Mouse (Mus musculus) thymus, postnatal 0 days (tissue): Measurements from ENCODE around the gene Pex3. TPM values are rescaled to one million over a fixed set of nuclear protein-coding genes. Genes with fewer than 3 reads are reported as not detected.

Experiments
- DNase-seq: peaks from one replicate; pipeline ENCODE4 v3.0.0-alpha.2; 2015; ENCODE audit warnings: low spot score
- polyA plus RNA-seq: library from polyadenylated mRNA; unstranded; fragments of >200 nt; fragmentation: Nextera tagmentation; extraction: Ambion mirVana; gene quantifications from 2 replicates; pipeline ENCODE4 v1.2.1, GENCODE M21; 2015

Gene Pex3
- 24.0 and 24.6 TPM in 2 replicates for polyA plus RNA-seq

DNA sequence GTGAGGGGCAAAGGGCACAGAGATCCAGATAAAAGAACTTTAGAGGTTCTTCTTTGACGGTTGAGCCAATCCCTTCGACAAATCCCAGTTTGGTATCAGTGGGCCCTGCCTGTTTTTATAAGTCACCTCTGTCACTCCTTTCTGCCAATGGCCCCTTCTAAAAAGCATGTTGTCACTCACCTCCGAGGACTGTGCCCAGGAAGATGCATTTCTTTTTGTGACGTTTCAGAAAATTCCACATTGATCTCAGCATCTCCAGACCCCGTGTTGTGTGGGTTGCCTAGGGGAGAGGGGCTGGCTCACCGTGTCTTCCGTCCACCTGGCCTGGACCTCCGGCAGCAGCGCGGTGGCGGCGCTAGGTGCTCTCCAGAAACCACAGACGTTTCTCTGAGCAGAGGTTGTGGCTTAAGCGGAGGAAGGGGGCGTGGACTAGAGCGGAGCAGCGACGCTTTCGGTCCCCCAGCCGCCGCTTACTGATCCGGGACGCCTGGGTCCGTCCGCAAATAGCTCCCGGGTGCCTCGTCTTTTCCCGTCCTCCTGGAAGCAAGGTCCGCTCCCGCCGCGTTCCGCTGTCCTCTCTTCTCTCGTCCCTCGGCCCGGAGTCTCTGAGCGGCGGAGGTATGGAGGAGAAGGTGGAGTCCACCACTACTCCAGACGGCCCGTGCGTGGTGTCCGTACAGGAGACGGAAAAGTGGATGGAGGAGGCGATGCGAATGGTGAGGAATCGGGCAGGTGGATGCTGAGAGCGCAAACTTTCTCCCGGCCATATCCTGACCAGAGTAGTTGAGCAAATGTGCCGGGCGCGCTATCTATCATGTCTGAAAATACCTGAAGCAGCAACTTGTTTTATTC is at the start of gene Pex3, which contains the start of gene Adat2:
Gene Pex3 (minus strand): TSS at position 497 of the 852 bp plus-strand sequence.
Gene Adat2 (plus strand): TSS at position 249 of the 852 bp plus-strand sequence.
- DNase-seq: peak; percentile 92

GRCm38 (mm10) chr10:13600926-13601325 is 48.0 kb upstream of the Pex3 start:
- no peak for DNase-seq

DNA sequence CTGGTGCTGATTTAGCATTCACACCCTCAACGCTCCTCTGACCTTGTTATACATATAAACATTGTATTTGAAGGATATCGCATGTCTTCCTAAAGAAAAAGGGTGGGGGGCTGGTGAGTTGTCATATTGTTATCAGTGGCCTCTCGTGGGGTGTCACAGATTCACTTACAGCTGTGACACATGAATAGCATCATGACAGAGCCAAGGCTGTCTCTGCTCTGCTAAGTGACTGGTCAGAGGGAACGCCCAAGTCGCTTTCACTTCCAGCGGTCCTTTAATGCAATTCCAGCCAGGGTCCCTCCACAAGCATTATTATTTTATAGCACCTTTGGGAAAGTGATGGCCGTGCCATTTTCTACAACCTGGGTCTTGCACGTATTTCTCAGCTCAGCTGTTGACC is 44.5 kb upstream of the Pex3 start:
- no peak for DNase-seq

DNA sequence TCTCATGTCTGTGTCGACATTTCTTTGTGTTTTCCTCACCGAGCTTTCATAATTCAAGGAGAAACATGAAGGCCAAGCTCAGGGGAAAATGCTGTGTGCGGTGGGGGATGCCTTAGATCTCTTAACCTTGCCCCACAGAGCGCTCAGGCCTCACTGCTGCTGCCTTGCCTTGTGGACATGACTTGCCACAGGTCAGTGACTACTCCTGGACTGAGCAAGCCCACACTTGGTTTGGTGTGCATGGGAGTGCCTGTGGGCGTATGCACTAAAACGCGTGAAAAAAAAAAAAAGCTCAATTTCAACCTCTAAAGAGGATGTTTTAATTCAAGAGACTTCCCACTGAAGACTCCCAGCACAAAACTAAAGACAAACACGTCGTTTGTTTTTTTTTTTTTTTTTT is 43.9 kb upstream of the Pex3 start:
- DNase-seq: no peak

DNA sequence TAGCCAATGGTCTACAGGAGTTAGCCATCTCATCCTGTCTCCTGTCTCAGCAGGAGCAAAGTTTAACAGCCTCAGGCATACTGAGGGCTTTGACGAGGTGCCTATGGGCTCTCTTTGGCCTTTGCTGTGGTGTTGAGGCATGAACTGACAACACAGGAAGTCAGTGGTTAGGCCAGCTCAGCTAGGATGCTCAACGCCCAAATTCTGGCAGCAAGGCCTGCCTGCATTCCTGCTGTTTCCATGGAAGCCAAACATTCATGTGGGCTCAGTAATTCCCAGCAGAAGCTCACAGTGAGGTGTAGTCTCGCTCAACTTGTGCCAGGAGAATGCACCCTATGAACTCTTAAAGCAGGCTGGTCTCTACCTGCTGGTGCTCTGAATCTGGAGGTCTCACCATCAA is 43.1 kb upstream of the Pex3 start:
- no peak for DNase-seq

GRCm38 (mm10) chr10:13593529-13593928 is 40.6 kb upstream of the Pex3 start:
- no peak for DNase-seq

GRCm38 (mm10) chr10:13592196-13592595 is 39.3 kb upstream of the Pex3 start:
- DNase-seq: no peak

- no peak for DNase-seq
Observed at GRCm38 (mm10) chr10:13587914-13588313, 35.0 kb upstream of the Pex3 start.

DNA sequence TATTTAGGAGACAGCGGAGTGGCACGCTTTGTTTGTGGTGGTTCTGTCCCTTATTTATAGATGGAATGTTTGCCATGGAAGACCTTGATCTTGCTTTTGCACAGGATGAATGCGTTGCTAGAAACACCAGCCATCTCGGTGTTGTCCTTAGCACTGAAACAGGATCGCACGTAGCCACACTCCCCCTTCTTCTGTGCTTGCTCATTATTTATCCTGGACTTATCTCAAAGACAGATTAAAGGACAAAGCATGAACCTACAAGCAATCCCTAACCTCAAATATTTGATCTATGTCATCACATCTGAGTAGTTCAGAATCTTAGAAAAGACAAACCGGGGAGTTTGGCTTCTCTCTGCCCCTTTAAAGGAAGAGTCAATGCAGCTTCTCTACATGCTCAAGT is 24.2 kb upstream of the Pex3 start:
- no peak for DNase-seq

DNA sequence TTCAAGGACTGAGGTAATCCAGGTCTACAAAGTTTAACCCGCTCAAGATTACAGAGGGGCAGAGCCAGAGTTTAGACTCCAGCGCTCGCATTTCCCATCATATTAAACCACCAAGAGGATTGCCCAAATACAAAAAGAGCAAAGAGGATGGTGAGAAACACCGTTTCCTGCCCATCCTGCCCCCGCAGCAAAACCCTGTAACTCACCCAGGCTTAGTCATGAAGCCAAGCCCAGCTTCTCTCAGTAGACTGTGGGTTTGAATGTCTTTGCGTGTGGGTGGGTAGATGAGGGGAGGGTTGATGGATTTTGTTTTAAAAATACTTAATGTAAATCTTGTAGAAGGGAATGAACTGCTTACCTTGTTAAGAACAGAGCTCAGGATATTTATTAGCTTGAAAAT is 19.5 kb upstream of the Pex3 start:
- no peak for DNase-seq

DNA sequence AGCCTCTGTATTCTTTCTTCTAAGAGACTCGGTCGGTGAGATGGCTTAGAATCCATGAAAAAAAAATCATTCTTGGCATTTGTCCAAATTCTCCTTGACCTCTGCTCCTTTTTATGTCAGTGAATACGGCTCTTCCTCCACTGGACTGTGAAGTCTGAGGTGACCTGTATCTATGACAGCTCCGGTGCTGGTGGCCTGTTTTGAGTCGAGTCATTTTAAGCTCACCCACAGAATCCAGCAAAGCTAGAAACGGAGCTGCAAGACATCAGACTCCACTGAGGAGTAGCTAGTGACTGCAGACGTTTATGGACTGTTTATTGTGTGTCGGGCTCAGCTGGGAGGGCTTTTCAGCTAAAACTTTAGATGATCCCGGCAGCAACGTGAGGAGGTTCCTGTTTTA is 19.1 kb upstream of the Pex3 start:
- no peak for DNase-seq

- DNase-seq: no peak
Observed at GRCm38 (mm10) chr10:13570697-13571538, 18.0 kb upstream of the Pex3 start.

DNA sequence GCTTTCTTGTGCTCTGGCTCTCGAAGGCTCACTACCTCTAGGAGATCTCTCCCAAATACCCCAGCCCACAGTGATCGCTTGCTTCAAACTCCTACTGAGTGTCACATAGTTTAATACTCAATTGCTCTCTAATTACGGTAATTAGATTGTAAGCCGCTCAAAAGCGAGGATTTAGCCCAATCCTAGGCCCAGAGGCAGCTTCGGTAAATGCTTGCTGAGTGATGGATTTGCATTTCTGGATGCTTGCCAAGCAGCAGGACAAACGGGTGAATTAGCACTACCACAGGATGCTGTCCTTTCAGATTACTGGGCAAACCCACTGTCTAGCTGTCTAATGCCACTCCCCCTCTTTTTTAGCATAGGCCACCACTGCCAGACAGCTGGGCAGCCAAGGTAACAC is 16.9 kb upstream of the Pex3 start:
- DNase-seq: no peak

DNA sequence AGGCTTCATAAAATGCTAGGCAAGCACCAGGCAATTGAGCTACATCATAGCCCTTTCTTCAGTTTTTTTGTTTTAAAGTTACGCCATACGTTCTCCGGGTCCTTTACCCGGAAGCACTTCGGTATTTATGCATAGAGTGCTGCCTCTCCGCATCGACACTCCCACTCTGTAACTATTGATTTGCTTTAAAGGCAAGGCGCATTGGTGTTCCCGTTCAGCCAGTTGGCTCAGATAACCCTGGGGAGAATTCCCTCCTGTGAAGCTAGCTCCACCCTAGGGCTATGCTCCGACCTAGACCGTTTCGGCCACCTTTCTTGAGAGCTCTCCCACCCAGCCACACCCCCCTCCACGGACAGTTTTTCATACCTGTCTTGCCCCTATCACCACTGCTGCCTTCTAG is 13.5 kb upstream of the Pex3 start:
- DNase-seq: no peak

- no peak for DNase-seq
Observed at GRCm38 (mm10) chr10:13565080-13565448, 12.1 kb upstream of the Pex3 start.

- peak; percentile 65 for DNase-seq
Observed at GRCm38 (mm10) chr10:13564364-13565079, 11.6 kb upstream of the Pex3 start.

DNA sequence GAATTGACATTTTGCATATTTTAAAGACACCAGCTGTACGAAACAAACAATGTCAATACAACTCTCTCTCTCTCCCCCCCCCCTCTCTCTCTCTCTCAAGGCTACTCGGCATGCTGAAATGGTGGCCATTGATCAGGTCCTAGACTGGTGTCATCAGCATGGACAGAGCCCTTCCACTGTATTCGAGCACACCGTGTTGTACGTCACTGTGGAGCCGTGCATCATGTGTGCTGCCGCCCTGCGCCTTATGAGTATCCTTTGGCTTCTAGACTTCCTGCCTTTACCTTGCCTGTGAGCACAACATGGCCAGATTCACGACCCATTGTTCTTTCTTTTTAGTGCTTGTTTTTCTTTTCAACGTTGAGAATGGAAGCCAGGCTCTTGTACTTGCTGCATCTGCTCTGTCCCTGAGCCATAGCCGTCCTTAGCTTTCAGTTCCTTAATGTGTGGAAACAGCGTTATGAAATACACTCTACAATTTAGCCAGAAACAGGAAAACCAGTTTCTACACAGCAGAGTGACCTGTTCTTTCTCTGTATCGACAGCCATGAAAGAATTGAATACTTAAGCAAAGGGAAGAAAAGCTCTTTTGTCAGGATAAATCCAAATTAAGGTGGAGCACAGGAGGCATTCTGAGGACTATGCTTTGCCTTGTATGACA is 7.2 kb upstream of the Pex3 start:
- no peak for DNase-seq

DNA sequence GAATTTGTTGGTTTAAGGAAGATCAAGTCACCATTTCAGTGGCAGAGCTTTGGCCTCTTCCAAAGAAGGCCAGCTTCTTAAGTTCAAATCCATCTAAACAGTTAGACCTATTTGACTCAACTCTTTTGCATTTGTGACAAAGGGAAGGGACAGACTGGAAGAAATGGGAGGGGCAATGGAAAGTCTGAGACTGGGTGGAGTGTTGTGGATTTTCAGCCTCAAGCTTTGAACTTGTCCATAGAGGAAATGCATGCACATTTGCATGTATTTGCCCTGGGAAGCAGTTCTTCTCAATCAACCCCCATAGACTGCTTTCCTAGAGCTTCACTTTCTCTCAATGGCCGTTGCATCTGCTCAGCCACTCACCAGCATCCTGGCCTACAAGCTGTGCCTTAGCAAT is 1.4 kb upstream of the Pex3 start:
- no peak for DNase-seq

DNA sequence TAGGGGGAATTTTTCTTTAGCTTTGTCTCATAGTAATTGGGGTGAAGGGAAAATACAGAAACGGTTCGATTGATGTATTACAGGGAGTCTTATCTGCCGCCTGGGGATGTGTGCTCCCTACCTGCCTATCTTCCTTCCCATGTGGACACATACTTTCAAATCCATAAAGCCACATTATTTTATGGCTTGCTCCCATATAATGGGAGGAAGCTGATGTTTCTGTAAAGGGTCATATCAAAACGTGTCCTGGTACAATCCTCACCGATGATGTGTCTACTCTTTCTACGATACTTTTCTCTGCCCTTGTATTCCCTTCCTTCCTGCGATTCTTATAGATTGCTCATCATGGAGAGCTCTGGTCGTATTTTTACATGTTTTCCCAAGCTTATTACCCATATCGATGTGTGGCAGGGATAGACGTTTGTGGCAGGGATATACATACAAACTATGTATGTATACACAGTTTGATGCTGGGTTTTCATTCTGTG is 600 bp upstream of the Pex3 start:
- no peak for DNase-seq

- DNase-seq: no peak
Observed at GRCm38 (mm10) chr10:13541721-13542120, 11.2 kb downstream of the Pex3 start.

GRCm38 (mm10) chr10:13539769-13540333 is 13.1 kb downstream of the Pex3 start:
- DNase-seq: no peak
